Mouse (Mus musculus): ENCODE results near the gene Arhgap21.

DNA sequence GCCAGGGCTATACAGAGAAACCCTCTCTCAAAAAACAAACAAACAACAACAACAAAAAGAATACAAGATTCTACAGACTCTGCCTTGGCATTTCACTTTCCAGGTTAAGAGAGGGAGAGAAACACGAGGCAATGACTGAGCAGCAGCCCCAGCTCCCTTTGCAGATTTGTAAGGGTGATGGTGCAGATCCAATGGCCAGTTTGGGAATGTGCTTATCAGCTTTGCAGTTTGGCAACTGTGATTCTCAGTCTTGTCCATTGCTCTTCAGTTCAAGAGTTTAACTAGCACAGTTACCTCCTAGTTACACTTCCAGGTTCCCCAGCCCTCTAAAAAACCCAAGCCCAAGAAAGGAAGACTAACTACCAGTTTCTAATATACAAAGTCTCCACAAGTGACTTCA is 47.7 kb downstream of the Arhgap21 start:
- TF ChIP-seq CTCF (IDR thresholded peaks at IDR 0.05; ENCODE audit: control insufficient read depth, insufficient read depth, insufficient replicate concordance, low read depth, low read length) (no peak), POLR2A (IDR thresholded peaks at IDR 0.05; ENCODE audit: control insufficient read depth, low read depth, low read length) (no peak)

Data from testis, adult 2 months (tissue).